Mouse (Mus musculus) cerebellum, adult 2 months (tissue): ENCODE data around the gene Ubxn7.

Experiments used
- CTCF ChIP-seq: fragments of 200-500 bp; IDR thresholded peaks from 2 replicates; pipeline ENCODE4 v1.5.1; 2011; ENCODE audit warnings: low read depth, mild to moderate bottlenecking, control low read depth, low read length, moderate library complexity, borderline replicate concordance; ENCODE audit not compliant: insufficient read depth
- POLR2A ChIP-seq: fragments of 200-500 bp; IDR thresholded peaks from 2 replicates; pipeline ENCODE4 v1.6.1; 2011; ENCODE audit warnings: low read length, control low read depth, borderline replicate concordance; ENCODE audit not compliant: insufficient read depth

DNA sequence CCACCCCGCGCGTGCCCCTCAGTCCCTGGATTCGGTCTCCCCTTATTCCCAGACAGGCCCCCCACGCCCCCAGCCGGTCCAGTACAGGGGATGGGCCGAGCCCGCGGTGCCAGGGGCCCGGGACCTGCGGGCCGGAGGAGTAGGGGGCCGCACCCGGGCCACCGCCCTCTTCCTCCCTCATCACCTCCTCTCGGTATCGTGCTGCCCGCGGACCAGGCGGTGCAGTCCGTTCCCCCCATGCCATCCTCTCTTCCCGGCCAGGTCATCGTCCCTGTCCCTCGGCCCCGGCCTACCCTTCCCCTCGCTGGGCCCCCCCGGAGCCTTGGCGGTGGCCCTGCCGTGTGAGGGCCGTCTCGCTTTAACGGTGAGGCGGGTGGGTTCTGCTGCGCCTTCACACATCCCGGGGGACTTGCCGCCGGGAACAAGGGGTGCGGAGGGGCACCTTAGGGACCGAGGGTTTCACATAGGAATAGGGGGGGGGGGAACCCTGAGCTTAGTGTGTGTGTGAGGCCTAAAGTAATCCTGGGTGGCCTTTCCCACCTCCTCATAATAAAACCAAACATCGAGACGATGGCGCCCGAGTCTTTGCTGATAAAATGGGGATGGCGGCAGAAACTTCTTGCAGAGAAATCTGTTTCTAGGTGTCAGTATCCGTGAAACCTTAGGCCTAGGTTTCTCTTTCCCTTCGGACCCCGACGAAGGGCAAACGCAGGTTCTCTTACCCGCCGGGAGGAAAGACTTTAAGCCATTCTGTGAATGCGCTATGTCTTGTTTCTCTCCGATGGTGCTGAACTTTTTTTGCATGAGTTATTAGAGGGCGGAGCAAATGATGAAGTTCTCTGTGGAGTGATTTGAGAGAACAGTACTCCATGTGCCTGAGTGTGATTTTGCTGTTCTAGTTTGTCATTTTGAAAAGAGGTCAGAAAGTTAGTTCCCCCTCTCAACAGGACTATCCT, 777 bp downstream of the Ubxn7 start:
- TF ChIP-seq POLR2A (0 out of 2 replicates have a peak, but pooled peaks have one; percentile 8), CTCF (no peak)
